Mouse (Mus musculus) CD4-positive, CD25-positive, alpha-beta regulatory T cell, adult 9 weeks (primary cell): ENCODE measurements around the gene Gm20830. TPM values are rescaled to one million over a fixed set of nuclear protein-coding genes. Genes with fewer than 3 reads are reported as not detected.

Experiments
- polyA plus RNA-seq: library from polyadenylated mRNA; unstranded; fragments of 100-300 nt; shearing (Covaris generic); gene quantifications from one replicate; pipeline ENCODE4 v1.2.1, GENCODE M21; 2017

Gm20830 gene
- polyA plus RNA-seq: not detected

DNA sequence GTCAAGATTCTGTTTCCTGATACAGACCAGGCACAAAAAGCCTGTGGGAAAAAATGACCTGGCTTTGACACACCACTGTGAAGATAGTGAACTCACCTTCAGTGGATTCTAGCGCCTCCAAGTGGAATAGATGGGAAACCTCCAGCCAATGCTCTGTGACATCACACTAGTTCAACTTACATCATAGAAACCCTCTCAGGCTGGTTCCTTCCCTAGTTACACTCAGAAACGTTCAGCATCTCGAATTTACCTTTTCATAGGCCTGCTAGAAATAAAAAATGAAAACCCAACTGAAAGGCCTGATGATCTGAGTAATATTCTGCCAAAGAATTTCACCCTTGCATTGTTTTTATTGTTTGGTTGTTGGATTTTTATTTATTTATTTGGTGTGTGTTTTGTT lies at the start of gene Gm20830:
TSS of gene Gm20830 (minus strand) at position 101 of the 400 bp plus-strand sequence.

Other genes starting within 250 kb of the Gm20830 start
- not detected for gene Gm21719, start 235.4 kb downstream of the Gm20830 start, polyA plus RNA-seq